Mouse (Mus musculus) bone marrow macrophage, adult 2 months (primary cell): ENCODE measurements around the gene Tnik. TPM values are rescaled to one million over a fixed set of nuclear protein-coding genes. Genes with fewer than 3 reads are reported as not detected.

ENCODE experiments used
- H3K27ac ChIP-seq: 2 replicates; pipeline ENCODE4 v1.5.1; 2012; ENCODE audit warnings: low read depth, low read length; ENCODE audit not compliant: insufficient read depth
- H3K4me1 ChIP-seq: 2 replicates; pipeline ENCODE4 v1.6.1; 2012; ENCODE audit warnings: low read length; ENCODE audit not compliant: control insufficient read depth, insufficient read depth
- H3K4me3 ChIP-seq: 2 replicates; pipeline ENCODE4 v1.5.1; 2012; ENCODE audit warnings: mild to moderate bottlenecking, low read length, moderate library complexity; ENCODE audit not compliant: insufficient read depth
- CTCF ChIP-seq: IDR thresholded peaks from 2 replicates; pipeline ENCODE4 v1.5.1; 2012; ENCODE audit warnings: low read depth, mild to moderate bottlenecking, low read length, moderate library complexity
- POLR2A ChIP-seq: IDR thresholded peaks from 2 replicates; pipeline ENCODE4 v1.6.1; 2012; ENCODE audit warnings: mild to moderate bottlenecking, low read depth, low read length, borderline replicate concordance
- polyA plus RNA-seq: library from polyadenylated mRNA; stranded (reverse); fragments of >200 nt; gene quantifications from 2 replicates; pipeline ENCODE4 v1.2.4, GENCODE M21; 2012; ENCODE audit not compliant: missing spikeins, insufficient read depth, insufficient read length

Gene Tnik
- polyA plus RNA-seq, 1 experiment = 0.54 TPM

DNA sequence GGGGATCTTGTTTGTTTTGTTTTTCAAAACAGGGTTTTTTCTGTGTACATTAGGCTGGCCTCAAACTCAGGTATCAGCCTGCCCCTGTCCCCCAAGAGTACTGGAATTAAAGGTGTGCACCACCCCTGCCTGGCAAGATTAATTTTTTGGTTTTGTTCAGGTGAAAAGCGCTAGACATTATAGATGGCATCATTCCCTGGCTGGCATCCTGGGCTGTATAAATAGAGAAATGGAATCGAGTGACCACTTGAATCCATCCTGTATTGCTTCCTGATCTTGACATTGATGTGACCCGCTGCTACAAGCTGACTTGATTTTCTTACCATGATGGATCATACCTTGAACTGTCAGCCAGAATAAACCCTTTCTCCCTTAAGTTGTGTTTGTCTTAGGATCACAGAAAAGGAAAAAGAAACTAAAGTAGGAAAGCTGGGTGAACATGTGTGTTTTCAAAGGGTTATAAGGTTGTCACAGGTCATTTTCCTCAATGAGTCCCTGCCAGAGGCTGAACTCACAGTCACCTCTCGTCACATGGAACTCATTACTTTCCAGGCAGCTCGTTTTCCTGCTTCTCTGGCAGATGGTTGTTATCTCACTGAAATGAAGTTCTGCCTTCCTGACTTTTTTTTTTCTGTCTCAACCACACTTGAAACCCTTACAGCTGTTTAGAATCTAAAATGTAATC, 100.6 kb downstream of the Tnik start:
- no peak overlapping the region for H3K4me3 ChIP-seq
- no peak overlapping the region for H3K27ac ChIP-seq
- no peak for TF ChIP-seq POLR2A
- no peak for TF ChIP-seq CTCF
- no peaks in the 10 kb centered on the region for H3K4me1 ChIP-seq

DNA sequence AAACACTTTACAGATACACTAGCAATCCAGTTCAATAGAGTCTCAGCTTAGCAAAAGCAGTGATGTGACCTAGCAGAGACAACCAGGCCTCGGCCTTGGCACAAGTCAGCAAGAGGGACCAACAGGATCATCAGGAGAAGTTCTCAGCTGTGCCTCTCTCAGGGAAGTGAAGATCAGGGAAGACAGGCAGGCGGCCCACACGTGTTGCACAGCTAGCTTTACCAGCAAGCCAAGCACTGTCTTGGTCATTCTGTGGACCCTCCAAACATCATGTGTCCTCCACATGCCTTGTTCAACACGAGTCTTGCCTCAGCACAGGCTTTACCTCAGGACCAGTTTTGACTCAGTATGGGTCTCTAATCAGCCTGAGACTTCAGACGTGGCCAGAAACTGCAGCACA, 105.7 kb downstream of the Tnik start:
- TF ChIP-seq POLR2A (no peak), CTCF (no peak)

DNA sequence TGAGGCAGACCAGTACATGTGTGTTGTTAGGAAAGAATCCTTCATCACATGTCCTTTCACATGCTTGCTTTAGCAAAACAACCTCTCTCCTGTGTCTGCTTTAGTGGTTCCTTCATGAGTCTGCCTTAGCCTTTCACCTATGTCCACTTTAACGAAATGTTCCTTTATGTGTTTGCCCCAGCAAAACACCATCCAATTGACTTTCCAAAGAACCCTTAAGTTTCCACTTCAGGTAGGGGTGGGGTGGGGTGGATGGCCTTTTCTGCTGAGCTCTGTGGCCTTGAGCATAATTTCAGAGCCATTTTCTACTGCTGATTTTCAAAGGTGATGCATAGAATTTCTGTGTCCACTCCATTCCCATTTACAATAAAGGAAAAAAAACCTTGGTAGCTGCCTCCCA, 106.3 kb downstream of the Tnik start:
- H3K4me1 ChIP-seq = no peaks in the 10 kb centered on the region

More for the DNA sequence above, 105.7 kb downstream of the Tnik start:
- H3K27ac ChIP-seq = no peak overlapping the region
- no peak overlapping the region for H3K4me3 ChIP-seq
- no peaks in the 10 kb centered on the region for H3K4me1 ChIP-seq

DNA sequence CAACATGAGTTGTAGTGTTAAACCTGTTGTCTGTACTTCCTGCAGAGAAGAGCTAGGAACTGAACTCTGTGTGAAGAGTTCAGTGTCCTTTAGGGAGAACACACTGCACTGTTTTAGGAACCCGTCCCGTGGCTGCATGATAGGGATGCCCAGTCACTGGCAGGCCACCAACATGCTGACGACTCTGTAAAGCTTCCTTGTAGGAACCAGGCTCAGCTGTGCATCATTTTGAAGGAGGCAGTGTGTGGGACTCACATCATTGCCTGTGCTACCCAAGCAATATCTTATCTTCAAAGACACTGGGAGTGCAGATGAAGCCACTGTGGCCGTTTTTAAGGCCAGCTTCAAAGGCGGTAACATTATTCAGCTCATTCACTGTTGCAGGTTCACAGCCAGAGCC, 106.7 kb downstream of the Tnik start:
- no peaks in the 10 kb centered on the region for H3K4me1 ChIP-seq
- TF ChIP-seq POLR2A (no peak), CTCF (no peak)
- H3K27ac ChIP-seq = no peak overlapping the region
- H3K4me3 ChIP-seq = no peak overlapping the region

More for the DNA sequence above, 106.3 kb downstream of the Tnik start:
- Histone ChIP-seq H3K27ac (no peak overlapping the region), H3K4me3 (no peak overlapping the region)
- TF ChIP-seq POLR2A = no peak
- TF ChIP-seq CTCF = no peak

DNA sequence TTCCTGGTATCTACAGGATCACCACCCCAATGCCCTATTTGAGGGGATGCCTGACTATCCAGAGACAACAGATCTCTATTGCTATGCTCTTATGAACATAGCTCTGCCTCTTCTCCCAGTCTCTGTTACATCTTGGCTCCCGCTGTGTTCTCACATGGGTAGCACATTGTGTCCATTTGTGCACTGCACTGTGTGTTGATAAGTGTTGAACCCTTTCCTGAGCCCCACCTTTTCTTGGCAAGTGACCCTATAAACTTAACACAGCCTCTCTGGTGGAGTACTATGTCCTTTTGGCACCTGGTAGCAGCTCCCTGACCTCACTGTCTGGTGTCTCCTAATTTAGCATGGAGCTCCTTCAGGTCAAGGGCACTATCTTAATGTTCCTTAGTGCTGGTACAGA, 108.6 kb downstream of the Tnik start:
- Histone ChIP-seq H3K27ac (no peak overlapping the region), H3K4me3 (no peak overlapping the region), H3K4me1 (no peaks in the 10 kb centered on the region)
- TF ChIP-seq POLR2A (no peak), CTCF (no peak)

DNA sequence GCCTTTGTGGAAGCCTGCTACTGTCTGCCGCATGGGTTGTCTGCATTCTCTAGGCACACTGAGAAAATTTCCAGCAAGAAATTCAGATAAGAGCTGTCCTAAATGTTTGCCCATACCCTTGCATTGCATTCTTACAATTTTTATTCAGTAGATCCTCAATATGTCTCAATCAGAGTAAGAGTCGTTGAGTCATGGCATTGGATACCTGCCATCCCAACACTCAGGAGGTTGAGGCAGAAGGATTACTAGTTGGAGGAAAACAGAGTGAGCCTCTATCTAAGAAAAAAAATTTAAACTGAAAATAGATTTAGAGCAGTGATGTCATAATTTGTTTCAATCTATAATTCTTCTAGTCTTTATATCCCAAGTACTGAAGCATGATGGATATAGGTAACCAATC, 109.4 kb downstream of the Tnik start:
- Histone ChIP-seq H3K4me3 (no peak overlapping the region), H3K4me1 (no peaks in the 10 kb centered on the region), H3K27ac (no peak overlapping the region)
- TF ChIP-seq CTCF (no peak), POLR2A (no peak)

DNA sequence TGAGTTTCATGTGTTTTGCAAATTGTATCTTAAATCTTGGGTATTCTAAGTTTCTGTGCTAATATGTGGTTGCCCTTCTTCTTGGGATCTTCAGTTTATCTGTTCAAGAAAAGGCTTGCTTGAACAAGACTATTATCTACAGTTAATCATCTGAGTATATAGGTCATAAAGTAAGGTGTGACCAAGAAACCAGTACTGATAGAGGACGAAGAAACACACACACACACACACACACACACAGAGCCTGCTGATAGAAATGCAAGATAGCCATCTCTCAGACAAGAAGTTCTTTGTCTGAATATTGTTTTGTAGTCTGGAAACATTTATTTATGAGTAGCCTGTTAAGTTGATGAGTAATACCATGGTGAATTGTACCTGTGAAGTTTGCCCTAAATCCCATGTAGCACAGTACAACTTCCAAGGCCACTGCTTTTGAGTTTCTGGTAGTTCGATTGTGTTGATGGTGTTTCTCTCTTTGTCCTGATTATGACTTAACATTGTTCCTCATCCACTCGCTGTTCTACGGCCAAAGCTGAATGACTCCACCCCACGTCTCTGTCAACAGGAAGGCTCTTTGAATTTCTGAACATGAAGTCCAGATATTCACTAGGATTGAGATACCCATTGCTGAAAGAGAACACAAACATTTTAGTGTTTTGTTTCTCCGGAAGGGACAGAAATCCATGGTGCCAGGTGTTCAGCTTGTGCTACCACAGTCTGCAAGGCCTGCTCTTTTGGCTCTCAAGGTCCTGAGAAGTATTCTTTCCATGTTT, 111.9 kb downstream of the Tnik start:
- Histone ChIP-seq H3K27ac (no peak overlapping the region), H3K4me1 (no peaks in the 10 kb centered on the region), H3K4me3 (no peak overlapping the region)
- TF ChIP-seq CTCF (no peak), POLR2A (no peak)

DNA sequence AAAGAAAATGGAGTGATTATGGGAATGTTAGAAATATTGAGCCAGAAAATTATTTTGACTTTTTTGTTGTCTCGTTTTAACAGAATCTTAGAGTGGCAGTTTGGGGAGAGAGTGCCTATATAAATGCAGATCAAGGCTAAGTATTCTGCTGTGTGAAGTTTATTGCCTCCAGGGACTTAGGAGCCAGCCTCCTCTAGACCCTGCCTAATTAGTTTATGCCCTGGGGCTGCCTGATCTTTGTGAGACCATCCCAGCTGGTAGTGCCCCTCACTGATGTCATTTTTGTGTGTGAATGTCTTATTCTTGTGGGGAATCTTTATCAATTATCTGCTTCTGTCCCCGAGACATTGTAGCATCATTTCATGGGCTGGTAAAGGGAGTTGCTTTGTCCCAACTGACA, 117.2 kb downstream of the Tnik start:
- no peaks in the 10 kb centered on the region for H3K4me1 ChIP-seq
- TF ChIP-seq POLR2A (no peak), CTCF (no peak)
- H3K27ac ChIP-seq = no peak overlapping the region

DNA sequence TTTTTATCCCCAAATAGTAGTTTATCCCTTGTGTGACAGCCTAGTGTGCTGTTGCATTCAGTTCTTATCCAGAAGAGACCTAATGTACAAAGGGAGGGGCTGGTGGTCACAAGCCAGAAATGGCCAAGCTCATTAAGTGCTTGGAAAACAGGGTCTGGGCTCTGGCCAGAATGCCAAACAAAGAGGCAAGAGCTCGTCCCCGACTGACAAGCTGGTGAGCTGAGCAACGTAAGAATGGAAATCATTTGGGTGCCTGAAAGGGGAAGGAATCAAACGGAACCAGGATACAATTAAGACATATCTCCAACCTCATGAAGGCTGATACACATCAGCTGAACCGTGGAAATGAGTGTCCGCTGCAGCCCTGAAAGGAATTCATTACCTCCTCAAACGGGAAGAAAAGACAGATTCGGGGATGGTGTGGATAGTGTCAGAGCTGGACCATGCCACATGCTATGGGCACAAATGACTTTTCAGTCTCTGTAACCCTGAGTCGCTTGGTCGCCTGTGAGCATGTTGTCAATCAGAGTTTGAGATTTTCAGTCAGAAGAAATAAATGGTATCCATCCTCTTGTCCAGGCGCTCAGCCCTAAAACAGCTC, 120.6 kb downstream of the Tnik start:
- Histone ChIP-seq H3K4me1 (no peaks in the 10 kb centered on the region), H3K4me3 (no peak overlapping the region), H3K27ac (no peak overlapping the region)
- TF ChIP-seq CTCF (no peak), POLR2A (no peak)

More for the DNA sequence above, 117.2 kb downstream of the Tnik start:
- no peak overlapping the region for H3K4me3 ChIP-seq
